Mouse (Mus musculus): ENCODE measurements around the gene Kri1.

GRCm38 (mm10) chr9:21238004-21238732, 49.6 kb downstream of the Kri1 start:
- TF ChIP-seq CTCF (IDR thresholded peaks at IDR 0.05; ENCODE audit: control insufficient read depth, insufficient read depth, insufficient read length) (no peak), USF1 (IDR thresholded peaks at IDR 0.05; ENCODE audit: low read depth) (no peak), MAX (IDR thresholded peaks at IDR 0.05) (no peak), FOSL1 (IDR thresholded peaks at IDR 0.05; ENCODE audit: insufficient read depth, low read length, poor library complexity, severe bottlenecking) (no peak), MYOD1 (IDR thresholded peaks at IDR 0.05; ENCODE audit: control insufficient read depth, insufficient read length, low read depth) (no peak)

Data from C2C12 (cell line).